Mouse (Mus musculus): ENCODE measurements around the gene Slc44a1. TPM values are rescaled to one million over a fixed set of nuclear protein-coding genes. Genes with fewer than 3 reads are reported as not detected.

Gene Slc44a1
- polyA plus RNA-seq, 1 experiment, result 71.5 TPM

- H3K27me3 ChIP-seq (ENCODE audit: control insufficient read depth, insufficient read depth, low read length), result no peaks in the 10 kb centered on the region
- no peaks in the 10 kb centered on the region; the same call in 1 of the 2 replicates for H3K4me1 ChIP-seq (ENCODE audit: control insufficient read depth, insufficient read depth, insufficient read length, low read length)
- H3K36me3 ChIP-seq (ENCODE audit: control insufficient read depth, insufficient read depth, low read length), result no peaks in the 10 kb centered on the region
- H3K27ac ChIP-seq (ENCODE audit: insufficient read depth, low read depth, low read length), result no peak overlapping the region
- H3K4me3 ChIP-seq (ENCODE audit: low read depth, low read length), result no peak overlapping the region
- no peak for TF ChIP-seq CTCF (IDR thresholded peaks at IDR 0.05; ENCODE audit: extremely low read depth, insufficient read length, insufficient replicate concordance, low read depth, low read length)
- no peak for TF ChIP-seq POLR2A (IDR thresholded peaks at IDR 0.05; ENCODE audit: low read depth, low read length)
- 79% methylated on average over 3 of the region's 3 CpGs for WGBS
These were observed 195.1 kb downstream of the Slc44a1 start for GRCm38 (mm10) chr4:53635336-53635735.

- TF ChIP-seq CTCF (IDR thresholded peaks at IDR 0.05; ENCODE audit: extremely low read depth, insufficient read length, insufficient replicate concordance, low read depth, low read length) (no peak), POLR2A (IDR thresholded peaks at IDR 0.05; ENCODE audit: low read depth, low read length) (no peak)
- Histone ChIP-seq H3K4me3 (ENCODE audit: low read depth, low read length) (no peak overlapping the region), H3K36me3 (ENCODE audit: control insufficient read depth, insufficient read depth, low read length) (no peaks in the 10 kb centered on the region), H3K27ac (ENCODE audit: insufficient read depth, low read depth, low read length) (no peak overlapping the region), H3K27me3 (ENCODE audit: control insufficient read depth, insufficient read depth, low read length) (no peaks in the 10 kb centered on the region), H3K4me1 (ENCODE audit: control insufficient read depth, insufficient read depth, insufficient read length, low read length) (no peaks in the 10 kb centered on the region)
- WGBS, result 57% methylated on average over 7 of the region's 7 CpGs
These were observed 197.2 kb downstream of the Slc44a1 start for GRCm38 (mm10) chr4:53637269-53637909.

- H3K27ac ChIP-seq (ENCODE audit: insufficient read depth, low read depth, low read length), result no peak overlapping the region
- H3K36me3 ChIP-seq (ENCODE audit: control insufficient read depth, insufficient read depth, low read length), result no peaks in the 10 kb centered on the region
- 71% methylated on average over 7 of the region's 7 CpGs for WGBS
- no peaks in the 10 kb centered on the region for H3K4me1 ChIP-seq (ENCODE audit: control insufficient read depth, insufficient read depth, insufficient read length, low read length)
- H3K4me3 ChIP-seq (ENCODE audit: low read depth, low read length), result no peak overlapping the region
- no peaks in the 10 kb centered on the region for H3K27me3 ChIP-seq (ENCODE audit: control insufficient read depth, insufficient read depth, low read length)
- no peak for TF ChIP-seq POLR2A (IDR thresholded peaks at IDR 0.05; ENCODE audit: low read depth, low read length)
- no peak for TF ChIP-seq CTCF (IDR thresholded peaks at IDR 0.05; ENCODE audit: extremely low read depth, insufficient read length, insufficient replicate concordance, low read depth, low read length)
These were observed 198.4 kb downstream of the Slc44a1 start for GRCm38 (mm10) chr4:53638549-53639123.

GRCm38 (mm10) chr4:53658029-53658428 is 217.8 kb downstream of the Slc44a1 start:
- Histone ChIP-seq H3K4me3 (ENCODE audit: low read depth, low read length) (no peak overlapping the region), H3K27ac (ENCODE audit: insufficient read depth, low read depth, low read length) (no peak overlapping the region), H3K36me3 (ENCODE audit: control insufficient read depth, insufficient read depth, low read length) (peaks cover 11% of the 10 kb centered on the region), H3K4me1 (ENCODE audit: control insufficient read depth, insufficient read depth, insufficient read length, low read length) (no peaks in the 10 kb centered on the region), H3K27me3 (ENCODE audit: control insufficient read depth, insufficient read depth, low read length) (no peaks in the 10 kb centered on the region)
- WGBS, result 76% methylated on average over 3 of the region's 3 CpGs
- no peak for TF ChIP-seq POLR2A (IDR thresholded peaks at IDR 0.05; ENCODE audit: low read depth, low read length)
- no peak for TF ChIP-seq CTCF (IDR thresholded peaks at IDR 0.05; ENCODE audit: extremely low read depth, insufficient read length, insufficient replicate concordance, low read depth, low read length)

GRCm38 (mm10) chr4:53660711-53661110 is 220.5 kb downstream of the Slc44a1 start:
- H3K4me3 ChIP-seq (ENCODE audit: low read depth, low read length), result no peak overlapping the region
- no peaks in the 10 kb centered on the region for H3K27me3 ChIP-seq (ENCODE audit: control insufficient read depth, insufficient read depth, low read length)
- H3K27ac ChIP-seq (ENCODE audit: insufficient read depth, low read depth, low read length), result no peak overlapping the region
- TF ChIP-seq CTCF (IDR thresholded peaks at IDR 0.05; ENCODE audit: extremely low read depth, insufficient read length, insufficient replicate concordance, low read depth, low read length), result no peak
- no peak for TF ChIP-seq POLR2A (IDR thresholded peaks at IDR 0.05; ENCODE audit: low read depth, low read length)
- H3K4me1 ChIP-seq (ENCODE audit: control insufficient read depth, insufficient read depth, insufficient read length, low read length), result no peaks in the 10 kb centered on the region
- H3K36me3 ChIP-seq (ENCODE audit: control insufficient read depth, insufficient read depth, low read length), result peaks cover 7% of the 10 kb centered on the region

Other genes with a start within 250 kb of the Slc44a1 start
- 0.09 and 0.53 TPM in 2 replicates for gene Fsd1l, start 191.1 kb downstream of the Slc44a1 start, polyA plus RNA-seq (2012; rRNA removed)

Data from small intestine, adult 2 months (tissue).